Mouse (Mus musculus): ENCODE results near the gene Iffo2. TPM values are rescaled to one million over a fixed set of nuclear protein-coding genes. Genes with fewer than 3 reads are reported as not detected.

The Iffo2 gene
- polyA plus RNA-seq, 1 experiment from 2014 or later, result 4.8 TPM

DNA sequence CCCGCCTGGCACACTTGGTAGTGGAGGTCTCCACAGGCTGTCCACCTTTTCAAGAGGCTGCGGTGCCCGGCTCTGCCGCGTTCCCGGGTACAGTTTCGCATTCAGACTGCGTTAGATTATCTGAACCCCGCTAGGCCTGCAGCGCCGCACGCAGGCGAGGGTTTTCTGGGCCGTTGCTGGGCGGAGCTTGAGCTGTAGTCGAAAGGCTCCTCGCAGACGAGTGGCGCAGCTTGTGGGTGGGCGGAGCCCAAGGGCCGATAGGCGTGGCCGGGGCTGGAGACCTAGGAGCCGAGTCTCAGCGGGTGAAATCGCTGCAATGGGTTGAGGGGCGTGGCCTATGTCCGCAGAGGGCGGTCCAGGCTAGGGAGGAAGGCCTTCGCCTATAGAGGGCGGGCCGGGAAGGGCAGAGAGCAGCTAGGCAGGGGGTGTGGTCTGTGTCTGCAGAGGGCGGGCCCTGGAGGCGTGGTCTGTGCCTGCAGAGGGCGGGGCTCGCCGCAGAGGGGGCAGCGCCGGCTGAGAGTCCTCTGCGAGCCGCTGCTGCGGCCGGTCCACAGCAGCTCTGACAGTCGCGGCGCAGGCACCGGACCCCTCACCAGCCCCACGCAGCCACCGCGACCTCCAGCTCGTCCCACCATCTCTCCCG, 43.9 kb downstream of the Iffo2 start:
- Histone ChIP-seq H3K4me1 (ENCODE audit: control insufficient read depth, insufficient read depth, low read length) (peaks cover 31% of the 10 kb centered on the region), H3K4me3 (ENCODE audit: low read depth, low read length) (peak overlapping the region; percentile 84), H3K9ac (ENCODE audit: low read depth, low read length) (peak overlapping the region; percentile 83), H3K4me2 (ENCODE audit: low read depth, low read length) (peak overlapping the region; percentile 97), H3K36me3 (ENCODE audit: control insufficient read depth, insufficient read depth, low read length) (no peaks in the 10 kb centered on the region), H3K27me3 (replicated peaks; ENCODE audit: control insufficient read depth, insufficient read depth, low read length) (no peaks in the 10 kb centered on the region), H3K27ac (replicated peaks; ENCODE audit: low read depth, low read length) (peak overlapping the region; percentile 87), H3K9me3 (ENCODE audit: control insufficient read depth, low read length) (no peaks in the 10 kb centered on the region)
- ATAC-seq (ENCODE audit: low read depth) (peak; percentile 97), DNase-seq (ENCODE audit: low spot score) (peak; percentile 99)
- 0% methylated on average over 30 of the region's 52 CpGs for WGBS

DNA sequence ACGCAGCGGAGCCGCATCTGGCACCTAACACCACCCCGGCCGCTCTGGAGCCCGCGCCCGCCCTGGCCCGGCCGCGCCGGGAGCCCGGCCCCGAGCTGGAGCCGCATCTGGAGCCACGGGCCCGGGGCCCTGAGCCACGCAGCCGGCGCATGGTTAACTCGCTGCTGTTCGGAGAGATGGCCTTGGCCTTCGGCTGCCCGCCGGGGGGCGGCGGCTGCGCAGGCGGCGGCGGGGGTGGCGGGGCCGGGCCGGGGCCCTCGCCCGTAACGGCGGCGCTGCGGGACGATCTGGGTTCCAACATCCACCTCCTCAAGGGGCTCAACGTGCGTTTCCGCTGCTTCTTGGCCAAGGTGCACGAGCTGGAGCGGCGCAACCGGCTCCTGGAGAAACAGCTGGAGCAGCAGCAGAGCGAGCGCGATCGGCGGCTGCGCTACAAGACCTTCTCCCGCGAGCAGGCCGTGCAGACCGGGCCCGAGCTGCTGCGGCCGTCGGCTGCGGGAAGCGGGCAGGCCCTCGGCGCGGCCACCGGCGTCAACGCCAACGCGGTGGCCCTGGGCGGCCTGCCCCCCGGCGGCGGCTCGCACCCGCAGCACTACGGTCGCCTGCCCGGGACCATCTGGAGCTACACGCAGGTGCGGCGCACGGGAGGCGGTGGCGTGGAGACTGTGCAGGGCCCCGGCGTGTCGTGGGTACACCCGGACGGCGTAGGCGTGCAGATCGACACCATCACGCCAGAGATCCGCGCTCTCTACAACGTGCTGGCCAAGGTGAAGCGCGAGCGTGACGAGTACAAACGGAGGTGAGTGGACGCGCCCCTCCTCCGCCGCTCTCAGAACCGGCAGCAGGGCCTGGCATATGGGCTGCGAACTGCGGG, 44.7 kb downstream of the Iffo2 start:
- H3K4me3 ChIP-seq (ENCODE audit: low read depth, low read length), result peak overlapping the region; percentile 84
- DNase-seq (ENCODE audit: low spot score) (peak; percentile 64), ATAC-seq (ENCODE audit: low read depth) (peak; percentile 61)
- no peaks in the 10 kb centered on the region for H3K9me3 ChIP-seq (ENCODE audit: control insufficient read depth, low read length)
- H3K27ac ChIP-seq (replicated peaks; ENCODE audit: low read depth, low read length), result peak overlapping the region; percentile 87
- no peaks in the 10 kb centered on the region for H3K36me3 ChIP-seq (ENCODE audit: control insufficient read depth, insufficient read depth, low read length)
- peak overlapping the region; percentile 97 for H3K4me2 ChIP-seq (ENCODE audit: low read depth, low read length)
- no peaks in the 10 kb centered on the region for H3K27me3 ChIP-seq (replicated peaks; ENCODE audit: control insufficient read depth, insufficient read depth, low read length)
- H3K9ac ChIP-seq (ENCODE audit: low read depth, low read length), result peak overlapping the region; percentile 83
- WGBS, result 0% methylated on average over 25 of the region's 111 CpGs
- peaks cover 38% of the 10 kb centered on the region for H3K4me1 ChIP-seq (ENCODE audit: control insufficient read depth, insufficient read depth, low read length)

DNA sequence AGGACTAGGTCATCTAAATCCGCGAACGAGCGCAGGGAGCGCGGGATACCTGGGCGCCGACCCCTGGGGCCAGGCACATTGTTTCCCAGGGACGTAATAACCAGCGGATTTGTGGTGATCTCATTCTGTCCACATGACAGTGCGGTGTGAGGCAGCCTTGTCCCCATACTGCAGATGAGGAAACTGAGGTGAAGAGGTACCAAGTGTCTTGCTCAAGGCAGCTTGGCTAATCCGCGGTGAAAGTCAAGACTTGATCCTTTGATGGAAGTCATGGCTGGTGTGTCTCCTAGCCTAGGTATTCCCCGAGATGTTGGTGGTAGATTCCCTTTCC, 45.3 kb downstream of the Iffo2 start:
- no peaks in the 10 kb centered on the region for H3K36me3 ChIP-seq (ENCODE audit: control insufficient read depth, insufficient read depth, low read length)
- H3K4me2 ChIP-seq (ENCODE audit: low read depth, low read length), result peak overlapping the region; percentile 97
- peak overlapping the region; percentile 83 for H3K9ac ChIP-seq (ENCODE audit: low read depth, low read length)
- ATAC-seq (ENCODE audit: low read depth) (no peak), DNase-seq (ENCODE audit: low spot score) (no peak)
- no peaks in the 10 kb centered on the region for H3K27me3 ChIP-seq (replicated peaks; ENCODE audit: control insufficient read depth, insufficient read depth, low read length)
- H3K4me1 ChIP-seq (ENCODE audit: control insufficient read depth, insufficient read depth, low read length), result peaks cover 44% of the 10 kb centered on the region
- peak overlapping the region; percentile 84 for H3K4me3 ChIP-seq (ENCODE audit: low read depth, low read length)
- H3K27ac ChIP-seq (replicated peaks; ENCODE audit: low read depth, low read length), result no peak overlapping the region
- WGBS, result 11% methylated on average over 10 of the region's 14 CpGs
- no peaks in the 10 kb centered on the region for H3K9me3 ChIP-seq (ENCODE audit: control insufficient read depth, low read length)

DNA sequence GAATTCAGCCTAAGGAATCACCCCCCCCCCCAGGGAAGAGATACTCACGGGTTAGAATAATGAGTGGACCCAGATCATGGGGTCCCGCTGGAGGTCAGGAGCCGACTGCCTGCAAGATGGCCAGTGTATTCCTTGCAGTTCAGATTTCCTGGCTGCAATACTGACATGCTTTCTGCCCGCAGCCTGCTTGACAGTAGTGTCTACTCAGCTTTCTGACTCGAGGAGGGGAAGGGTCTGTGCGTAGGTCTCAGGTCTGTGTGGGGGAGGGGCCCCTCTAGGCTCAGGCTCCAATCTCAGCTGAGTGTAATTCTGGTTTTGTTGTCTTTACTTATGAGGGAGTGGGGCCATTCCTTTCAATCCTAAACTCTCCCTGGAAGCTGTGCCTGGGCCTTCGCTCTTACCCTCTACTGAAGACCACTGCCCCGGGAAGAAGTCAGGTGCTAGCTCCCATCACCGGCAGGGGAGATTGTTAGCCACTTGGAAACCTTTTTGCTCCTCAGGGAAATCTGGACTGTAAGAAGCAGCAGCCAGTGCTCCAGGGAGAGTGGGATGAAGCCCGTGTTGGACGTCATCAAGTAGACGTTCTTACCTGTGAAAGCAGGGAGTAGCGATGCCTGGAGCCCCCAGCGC, 46.0 kb downstream of the Iffo2 start:
- ATAC-seq (ENCODE audit: low read depth) (no peak), DNase-seq (ENCODE audit: low spot score) (peak; percentile 49)
- Histone ChIP-seq H3K27me3 (replicated peaks; ENCODE audit: control insufficient read depth, insufficient read depth, low read length) (no peaks in the 10 kb centered on the region), H3K36me3 (ENCODE audit: control insufficient read depth, insufficient read depth, low read length) (no peaks in the 10 kb centered on the region), H3K9ac (ENCODE audit: low read depth, low read length) (peak overlapping the region; percentile 83), H3K27ac (replicated peaks; ENCODE audit: low read depth, low read length) (no peak overlapping the region), H3K4me3 (ENCODE audit: low read depth, low read length) (peak overlapping the region; percentile 84), H3K4me2 (ENCODE audit: low read depth, low read length) (peak overlapping the region; percentile 97), H3K4me1 (ENCODE audit: control insufficient read depth, insufficient read depth, low read length) (peaks cover 51% of the 10 kb centered on the region), H3K9me3 (ENCODE audit: control insufficient read depth, low read length) (no peaks in the 10 kb centered on the region)
- 36% methylated on average over 14 of the region's 14 CpGs for WGBS

DNA sequence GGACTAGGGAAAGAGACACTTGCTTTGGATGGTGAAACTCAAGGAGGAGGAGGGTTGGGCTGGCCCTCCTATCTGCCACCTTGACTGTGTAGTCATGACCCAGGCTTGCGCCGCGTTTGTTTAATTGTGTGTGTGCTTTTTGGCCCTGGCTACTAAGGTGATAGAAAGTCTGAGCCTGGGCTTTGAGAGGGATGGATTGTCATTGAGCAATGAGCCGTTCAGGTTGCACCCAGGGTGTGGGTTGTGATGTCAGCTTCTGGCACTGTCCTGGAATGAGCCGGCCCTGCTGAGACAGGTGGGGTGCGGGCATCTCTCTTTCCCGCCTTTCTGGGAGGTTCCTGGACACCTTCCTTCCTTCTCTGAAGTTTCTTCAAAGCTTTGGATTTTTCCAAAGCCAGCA, 46.7 kb downstream of the Iffo2 start:
- Histone ChIP-seq H3K27ac (replicated peaks; ENCODE audit: low read depth, low read length) (no peak overlapping the region), H3K4me3 (ENCODE audit: low read depth, low read length) (peak overlapping the region; percentile 84), H3K36me3 (ENCODE audit: control insufficient read depth, insufficient read depth, low read length) (no peaks in the 10 kb centered on the region), H3K9me3 (ENCODE audit: control insufficient read depth, low read length) (no peaks in the 10 kb centered on the region), H3K27me3 (replicated peaks; ENCODE audit: control insufficient read depth, insufficient read depth, low read length) (no peaks in the 10 kb centered on the region), H3K9ac (ENCODE audit: low read depth, low read length) (peak overlapping the region; percentile 83; the same call in 1 of the 2 replicates), H3K4me2 (ENCODE audit: low read depth, low read length) (peak overlapping the region; percentile 97), H3K4me1 (ENCODE audit: control insufficient read depth, insufficient read depth, low read length) (peaks cover 58% of the 10 kb centered on the region)
- DNase-seq (ENCODE audit: low spot score), result no peak
- WGBS, result 79% methylated on average over 7 of the region's 7 CpGs
- no peak for ATAC-seq (ENCODE audit: low read depth)

DNA sequence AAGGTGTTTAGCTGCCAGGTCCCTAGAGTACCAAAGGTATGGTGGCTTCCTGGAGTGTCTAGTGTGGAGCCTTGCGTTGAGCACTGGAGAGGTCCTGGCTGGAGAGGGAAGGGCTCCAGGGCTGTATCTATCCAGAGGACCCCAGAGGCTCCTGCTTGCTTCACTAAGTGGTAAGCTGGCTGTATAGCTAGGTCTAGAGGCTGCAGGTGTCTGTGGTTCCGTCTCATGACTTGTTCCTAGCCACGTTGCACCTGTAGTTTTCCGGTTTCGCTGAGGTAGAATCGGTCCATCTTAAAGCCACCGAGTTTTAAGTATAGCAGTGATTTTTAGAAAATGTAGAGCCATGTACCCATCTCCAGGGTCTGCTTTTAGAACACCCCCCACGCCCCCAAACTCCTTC, 48.0 kb downstream of the Iffo2 start:
- peak overlapping the region; percentile 36; the same call in 1 of the 2 replicates for H3K27ac ChIP-seq (replicated peaks; ENCODE audit: low read depth, low read length)
- DNase-seq (ENCODE audit: low spot score), result no peak
- H3K27me3 ChIP-seq (replicated peaks; ENCODE audit: control insufficient read depth, insufficient read depth, low read length), result no peaks in the 10 kb centered on the region
- H3K9me3 ChIP-seq (ENCODE audit: control insufficient read depth, low read length), result no peaks in the 10 kb centered on the region
- H3K9ac ChIP-seq (ENCODE audit: low read depth, low read length), result no peak overlapping the region
- H3K36me3 ChIP-seq (ENCODE audit: control insufficient read depth, insufficient read depth, low read length), result no peaks in the 10 kb centered on the region
- ATAC-seq (ENCODE audit: low read depth), result no peak
- no peak overlapping the region for H3K4me3 ChIP-seq (ENCODE audit: low read depth, low read length)
- H3K4me1 ChIP-seq (ENCODE audit: control insufficient read depth, insufficient read depth, low read length), result peaks cover 66% of the 10 kb centered on the region
- 93% methylated on average over 8 of the region's 8 CpGs for WGBS
- H3K4me2 ChIP-seq (ENCODE audit: low read depth, low read length), result no peak overlapping the region; the same call in 1 of the 2 replicates

DNA sequence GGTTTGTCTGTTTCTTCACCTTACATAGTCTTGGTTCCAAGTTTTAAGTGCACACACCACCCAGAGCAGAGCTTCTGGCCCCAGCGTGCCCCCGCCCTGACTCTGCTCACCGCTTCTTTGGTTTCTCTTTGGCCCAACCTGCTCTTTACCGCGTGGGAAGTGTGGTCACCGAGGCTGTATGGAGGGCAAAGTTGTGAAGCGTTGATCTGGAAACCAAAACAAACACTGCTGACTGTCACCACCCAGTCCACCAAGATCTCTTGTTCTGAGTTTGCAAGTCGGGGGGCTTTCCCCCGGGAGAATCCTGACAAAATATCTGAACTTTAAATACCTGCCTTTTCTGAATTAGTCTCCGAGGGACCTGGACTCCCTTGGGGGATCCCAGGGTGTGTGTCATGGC, 48.7 kb downstream of the Iffo2 start:
- H3K27ac ChIP-seq (replicated peaks; ENCODE audit: low read depth, low read length), result peak overlapping the region; percentile 90
- 53% methylated on average over 10 of the region's 10 CpGs for WGBS
- H3K36me3 ChIP-seq (ENCODE audit: control insufficient read depth, insufficient read depth, low read length), result no peaks in the 10 kb centered on the region
- no peak overlapping the region for H3K4me3 ChIP-seq (ENCODE audit: low read depth, low read length)
- H3K4me1 ChIP-seq (ENCODE audit: control insufficient read depth, insufficient read depth, low read length), result peaks cover 63% of the 10 kb centered on the region
- H3K9me3 ChIP-seq (ENCODE audit: control insufficient read depth, low read length), result no peaks in the 10 kb centered on the region
- H3K27me3 ChIP-seq (replicated peaks; ENCODE audit: control insufficient read depth, insufficient read depth, low read length), result no peaks in the 10 kb centered on the region
- peak; percentile 16 for DNase-seq (ENCODE audit: low spot score)
- H3K9ac ChIP-seq (ENCODE audit: low read depth, low read length), result no peak overlapping the region
- no peak for ATAC-seq (ENCODE audit: low read depth)
- no peak overlapping the region for H3K4me2 ChIP-seq (ENCODE audit: low read depth, low read length)

DNA sequence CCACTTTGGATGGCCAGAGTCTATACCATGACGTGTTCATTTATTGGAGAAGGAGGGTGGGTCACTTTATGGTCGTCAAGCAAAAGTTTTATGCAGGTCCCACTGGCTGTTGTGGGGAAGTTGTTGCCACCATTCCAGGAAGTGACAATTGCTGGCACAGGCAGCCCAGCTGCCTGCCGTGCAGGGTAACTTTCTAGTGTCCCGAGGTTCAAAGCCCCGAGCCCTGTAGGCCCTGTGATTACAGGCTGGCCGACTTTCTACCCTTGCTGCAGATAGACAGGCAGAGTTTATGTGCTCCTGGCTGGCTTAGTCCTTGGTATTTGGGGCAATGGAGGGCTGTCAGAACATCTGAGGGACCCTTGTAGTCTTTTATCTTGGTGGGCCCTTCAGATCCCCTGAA, 49.1 kb downstream of the Iffo2 start:
- peaks cover 63% of the 10 kb centered on the region for H3K4me1 ChIP-seq (ENCODE audit: control insufficient read depth, insufficient read depth, low read length)
- no peaks in the 10 kb centered on the region for H3K36me3 ChIP-seq (ENCODE audit: control insufficient read depth, insufficient read depth, low read length)
- ATAC-seq (ENCODE audit: low read depth) (no peak), DNase-seq (ENCODE audit: low spot score) (no peak)
- no peak overlapping the region for H3K9ac ChIP-seq (ENCODE audit: low read depth, low read length)
- H3K4me2 ChIP-seq (ENCODE audit: low read depth, low read length), result no peak overlapping the region
- no peaks in the 10 kb centered on the region for H3K27me3 ChIP-seq (replicated peaks; ENCODE audit: control insufficient read depth, insufficient read depth, low read length)
- WGBS, result 51% methylated on average over 6 of the region's 6 CpGs
- no peak overlapping the region for H3K4me3 ChIP-seq (ENCODE audit: low read depth, low read length)
- H3K27ac ChIP-seq (replicated peaks; ENCODE audit: low read depth, low read length), result peak overlapping the region; percentile 90
- no peaks in the 10 kb centered on the region for H3K9me3 ChIP-seq (ENCODE audit: control insufficient read depth, low read length)
